Mouse (Mus musculus) neural tube, embryonic 14.5 days (tissue): ENCODE data around the gene Pitpnm1. TPM values are rescaled to one million over a fixed set of nuclear protein-coding genes. Genes with fewer than 3 reads are reported as not detected.

Experiments
- ATAC-seq: fragments of 200-750 bp; cut with Nextera tagmentation; 2 replicates; pipeline ENCODE4 v1.8.0; 2017; ENCODE audit warnings: low read depth, mild to moderate bottlenecking, moderate TSS enrichment, moderate library complexity
- H3K27ac ChIP-seq: fragments of 300-500 bp; sonication (generic); 2 replicates; pipeline ENCODE4 v1.5.1; 2014; ENCODE audit warnings: low read depth, mild to moderate bottlenecking, control low read depth, low read length, moderate library complexity, mixed read lengths
- H3K27me3 ChIP-seq: fragments of 300-500 bp; sonication (generic); 2 replicates; pipeline ENCODE4 v1.6.1; 2014; ENCODE audit warnings: low read length; ENCODE audit not compliant: control insufficient read depth, insufficient read depth
- H3K36me3 ChIP-seq: fragments of 300-500 bp; sonication (generic); 2 replicates; pipeline ENCODE4 v1.6.1; 2014; ENCODE audit warnings: low read length, mixed read lengths; ENCODE audit not compliant: control insufficient read depth, insufficient read depth
- H3K4me1 ChIP-seq: fragments of 300-500 bp; sonication (generic); 2 replicates; pipeline ENCODE4 v1.6.1; 2014; ENCODE audit warnings: low read length; ENCODE audit not compliant: control insufficient read depth, insufficient read depth
- H3K4me2 ChIP-seq: fragments of 300-500 bp; sonication (generic); 2 replicates; pipeline ENCODE4 v1.6.1; 2014; ENCODE audit warnings: mild to moderate bottlenecking, low read depth, low read length, control low read depth
- H3K4me3 ChIP-seq: fragments of 300-500 bp; sonication (generic); 2 replicates; pipeline ENCODE4 v1.5.1; 2014; ENCODE audit warnings: low read depth, low read length, control low read depth, mixed read lengths
- H3K9ac ChIP-seq: fragments of 300-500 bp; sonication (generic); replicated peaks from 2 replicates; pipeline ENCODE4 v1.6.1; 2014; ENCODE audit warnings: low read depth, mild to moderate bottlenecking, control low read depth, low read length, mixed read lengths
- H3K9me3 ChIP-seq: fragments of 300-500 bp; sonication (generic); 2 replicates; pipeline ENCODE4 v1.6.1; 2016; ENCODE audit warnings: low read length; ENCODE audit not compliant: control insufficient read depth
- WGBS: fragments of 180-500 bp; shearing (Covaris S2); extraction: QIAGEN DNeasy Blood & Tissue Kit; methylation state at CpG from one replicate; pipeline ENCODE4 v1.1.7; 2014; 5-methylcytosine and 5-hydroxymethylcytosine counted together
- polyA plus RNA-seq: library from polyadenylated mRNA; unstranded; fragments of >200 nt; fragmentation: Nextera tagmentation; extraction: Ambion mirVana; gene quantifications from 2 replicates; pipeline ENCODE4 v1.2.1, GENCODE M21; 2014

Pitpnm1 gene
- polyA plus RNA-seq, 1 experiment from 2014 or later = 76.5 TPM

DNA sequence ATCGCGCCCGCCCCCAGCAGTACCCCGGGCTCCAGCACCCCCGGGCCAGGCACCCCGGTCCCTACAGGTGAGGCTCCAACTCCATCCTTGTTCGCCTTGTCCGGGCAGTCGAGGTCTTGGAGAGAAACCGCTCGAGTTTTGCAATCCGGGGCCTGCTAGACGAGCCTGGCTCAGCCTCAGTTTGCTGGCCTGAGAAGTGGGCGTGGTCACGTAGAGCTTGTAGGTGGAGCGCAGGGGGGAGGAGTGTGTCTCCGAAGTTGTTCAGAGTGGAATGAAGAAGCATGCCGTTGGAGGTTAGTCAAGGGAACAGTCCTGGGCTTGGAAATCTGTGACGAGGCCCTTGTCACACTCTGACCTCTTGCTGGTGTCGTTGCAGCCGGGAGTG is 2.4 kb upstream of the Pitpnm1 start:
- H3K4me2 ChIP-seq = peak overlapping the region; percentile 83
- peak overlapping the region; percentile 58 for H3K4me3 ChIP-seq
- H3K27me3 ChIP-seq = no peaks in the 10 kb centered on the region
- no peaks in the 10 kb centered on the region for H3K9me3 ChIP-seq
- WGBS = 2% methylated on average over 21 of the region's 21 CpGs
- peak overlapping the region; percentile 25 for H3K9ac ChIP-seq
- ATAC-seq = no peak; the same call in 1 of the 2 replicates
- H3K4me1 ChIP-seq = peaks cover 36% of the 10 kb centered on the region
- H3K36me3 ChIP-seq = no peaks in the 10 kb centered on the region
- peak overlapping the region; percentile 53; the same call in 1 of the 2 replicates for H3K27ac ChIP-seq

DNA sequence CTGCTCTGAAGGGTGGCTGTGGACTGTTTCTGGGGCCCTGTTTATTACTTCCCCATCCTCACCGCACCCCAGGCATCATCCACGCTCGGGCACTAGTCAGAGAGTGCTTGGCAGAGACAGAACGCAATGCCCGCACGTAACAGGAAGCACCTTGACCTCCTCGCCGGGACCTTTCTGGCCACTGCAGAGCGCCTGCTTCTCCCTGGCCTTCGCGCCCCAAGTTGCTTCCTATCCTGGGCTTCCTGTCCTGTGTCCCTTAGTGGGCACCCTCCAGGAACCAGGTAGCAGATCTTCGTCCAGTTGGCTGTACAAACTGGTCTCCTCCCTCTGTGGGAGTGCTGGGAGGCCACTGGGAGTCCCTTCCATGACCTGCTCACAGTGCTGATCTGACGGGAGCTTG is 1.4 kb upstream of the Pitpnm1 start:
- Histone ChIP-seq H3K9ac (no peak overlapping the region), H3K4me3 (no peak overlapping the region), H3K36me3 (no peaks in the 10 kb centered on the region), H3K4me2 (peak overlapping the region; percentile 83; the same call in 1 of the 2 replicates), H3K9me3 (no peaks in the 10 kb centered on the region), H3K27ac (no peak overlapping the region), H3K4me1 (peaks cover 36% of the 10 kb centered on the region), H3K27me3 (no peaks in the 10 kb centered on the region)
- 92% methylated on average over 13 of the region's 13 CpGs for WGBS
- no peak for ATAC-seq

DNA sequence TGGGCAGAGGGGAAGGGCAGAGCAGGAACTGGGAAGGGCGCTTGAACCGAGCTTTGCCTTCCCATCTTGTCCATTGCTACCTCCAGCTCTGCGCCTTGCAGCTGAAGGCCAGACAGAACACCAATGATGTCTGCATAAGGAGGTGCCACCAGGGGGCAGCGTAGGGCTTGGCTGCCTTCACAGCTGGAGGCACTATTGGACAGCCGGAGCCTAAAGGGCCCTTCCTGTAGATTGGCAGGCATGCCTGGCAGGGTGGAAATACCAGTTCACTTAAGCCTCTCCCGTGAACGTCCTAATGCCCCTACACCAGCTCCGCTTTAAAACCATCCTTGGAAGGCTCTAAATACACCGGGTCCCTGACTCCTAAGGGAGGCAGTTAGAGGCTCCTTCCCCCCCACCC is 742 bp upstream of the Pitpnm1 start:
- H3K27me3 ChIP-seq = no peaks in the 10 kb centered on the region
- no peak overlapping the region for H3K4me3 ChIP-seq
- H3K4me2 ChIP-seq = peak overlapping the region; percentile 14; the same call in 1 of the 2 replicates
- no peak for ATAC-seq
- peaks cover 36% of the 10 kb centered on the region for H3K4me1 ChIP-seq
- H3K9me3 ChIP-seq = no peaks in the 10 kb centered on the region
- WGBS = 14% methylated on average over 9 of the region's 9 CpGs
- no peaks in the 10 kb centered on the region for H3K36me3 ChIP-seq
- H3K9ac ChIP-seq = no peak overlapping the region
- no peak overlapping the region for H3K27ac ChIP-seq

DNA sequence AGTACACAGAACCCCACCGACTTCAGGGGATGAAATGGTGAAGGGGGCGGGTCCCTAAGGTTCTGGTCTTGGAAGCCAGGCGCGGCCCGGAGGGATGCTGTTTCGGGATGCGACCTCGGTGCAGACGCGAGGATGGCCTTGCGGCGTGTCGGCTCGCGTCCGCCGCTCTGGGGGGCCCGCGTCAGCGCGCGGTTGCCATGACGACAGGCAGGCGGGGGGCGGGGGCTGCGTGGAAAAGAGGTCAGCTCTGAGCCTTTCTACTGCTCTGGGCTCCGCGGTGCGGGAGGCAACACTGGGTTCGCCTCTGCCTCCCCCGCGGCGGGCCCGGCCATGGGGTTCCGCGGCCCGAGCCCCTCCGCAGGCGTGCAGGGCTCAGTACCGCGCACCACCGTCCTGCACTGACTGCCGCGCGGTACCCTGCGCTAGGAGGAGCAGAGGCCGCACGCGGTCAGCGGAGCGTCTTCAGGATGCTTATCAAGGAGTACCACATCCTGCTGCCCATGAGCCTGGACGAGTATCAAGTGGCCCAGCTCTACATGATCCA is 992 bp downstream of the Pitpnm1 start:
- Histone ChIP-seq H3K36me3 (no peaks in the 10 kb centered on the region), H3K27me3 (no peaks in the 10 kb centered on the region), H3K9ac (peak overlapping the region; percentile 68), H3K4me1 (peaks cover 36% of the 10 kb centered on the region), H3K27ac (peak overlapping the region; percentile 64; the same call in 1 of the 2 replicates), H3K9me3 (no peaks in the 10 kb centered on the region), H3K4me3 (peak overlapping the region; percentile 57), H3K4me2 (peak overlapping the region; percentile 85)
- WGBS = under 1% methylated on average over 52 of the region's 52 CpGs
- 0 out of 2 replicates have a peak, but pooled peaks have one; percentile 13 for ATAC-seq

DNA sequence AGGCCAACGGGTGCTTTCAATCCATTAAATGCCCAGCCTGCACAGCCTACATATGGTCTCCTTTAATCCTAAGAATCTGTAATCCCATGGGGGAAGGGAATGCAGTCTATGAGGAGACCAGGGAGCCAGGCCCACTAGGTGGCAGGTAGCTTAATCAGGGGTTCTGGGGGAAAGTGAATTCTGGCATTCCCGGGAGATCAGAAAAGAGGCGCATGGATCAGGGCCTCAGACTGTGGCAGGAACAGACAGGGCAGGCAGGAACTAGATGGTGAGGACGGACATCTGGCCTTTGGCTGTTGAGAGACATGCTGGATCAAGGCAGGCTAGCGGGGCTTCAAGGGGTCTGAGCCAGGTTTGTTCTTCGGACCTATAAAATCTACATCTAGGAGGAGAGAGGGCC is 1.7 kb downstream of the Pitpnm1 start:
- Histone ChIP-seq H3K27me3 (no peaks in the 10 kb centered on the region), H3K9me3 (no peaks in the 10 kb centered on the region), H3K4me3 (peak overlapping the region; percentile 57), H3K27ac (peak overlapping the region; percentile 64; the same call in 1 of the 2 replicates), H3K4me1 (peaks cover 32% of the 10 kb centered on the region), H3K4me2 (peak overlapping the region; percentile 85), H3K9ac (peak overlapping the region; percentile 68), H3K36me3 (no peaks in the 10 kb centered on the region)
- WGBS = 61% methylated on average over 6 of the region's 6 CpGs
- ATAC-seq = no peak

DNA sequence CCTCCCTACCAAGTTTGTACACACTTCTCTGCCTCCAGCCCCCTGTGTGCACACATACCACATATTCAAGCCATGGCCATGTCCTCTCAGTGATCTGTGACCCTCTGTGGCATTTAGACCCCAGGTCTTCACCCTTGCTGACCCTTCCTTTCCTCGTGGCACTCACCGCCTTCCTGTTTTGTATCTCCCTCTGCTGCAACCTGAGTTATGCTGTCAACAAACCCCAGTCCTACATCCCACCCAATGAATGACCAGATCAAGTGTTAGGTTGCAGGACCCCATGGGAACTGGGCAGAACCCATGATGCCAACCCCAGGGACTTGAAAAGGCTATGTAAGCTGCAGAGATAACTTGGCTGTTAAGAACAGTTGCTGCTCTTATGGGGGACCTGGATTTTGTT is 2.3 kb downstream of the Pitpnm1 start:
- ATAC-seq = no peak
- H3K4me1 ChIP-seq = peaks cover 32% of the 10 kb centered on the region
- no peak overlapping the region for H3K27ac ChIP-seq
- WGBS = 84% methylated on average over 2 of the region's 2 CpGs
- no peaks in the 10 kb centered on the region for H3K27me3 ChIP-seq
- H3K4me3 ChIP-seq = no peak overlapping the region
- peak overlapping the region; percentile 85 for H3K4me2 ChIP-seq
- H3K36me3 ChIP-seq = no peaks in the 10 kb centered on the region
- H3K9ac ChIP-seq = no peak overlapping the region
- no peaks in the 10 kb centered on the region for H3K9me3 ChIP-seq

DNA sequence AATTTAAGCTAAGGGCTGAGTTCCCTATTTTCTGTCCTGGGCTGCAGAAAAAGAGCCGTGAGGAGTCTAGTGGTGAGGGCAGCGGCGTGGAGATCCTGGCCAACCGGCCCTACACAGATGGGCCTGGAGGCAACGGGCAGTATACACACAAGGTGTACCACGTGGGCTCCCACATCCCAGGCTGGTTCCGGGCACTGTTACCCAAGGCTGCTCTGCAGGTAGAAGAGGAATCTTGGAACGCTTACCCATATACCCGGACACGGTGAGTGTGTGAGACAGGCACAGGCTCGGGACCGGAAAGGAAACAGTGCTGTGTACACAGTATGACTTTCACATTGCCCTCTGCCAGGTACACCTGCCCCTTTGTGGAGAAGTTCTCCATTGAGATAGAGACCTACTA is 2.8 kb downstream of the Pitpnm1 start:
- H3K4me1 ChIP-seq = peaks cover 28% of the 10 kb centered on the region
- no peaks in the 10 kb centered on the region for H3K9me3 ChIP-seq
- no peaks in the 10 kb centered on the region for H3K27me3 ChIP-seq
- no peaks in the 10 kb centered on the region for H3K36me3 ChIP-seq
- no peak overlapping the region for H3K9ac ChIP-seq
- 97% methylated on average over 12 of the region's 12 CpGs for WGBS
- H3K4me3 ChIP-seq = no peak overlapping the region
- no peak for ATAC-seq
- no peak overlapping the region for H3K4me2 ChIP-seq
- no peak overlapping the region for H3K27ac ChIP-seq

DNA sequence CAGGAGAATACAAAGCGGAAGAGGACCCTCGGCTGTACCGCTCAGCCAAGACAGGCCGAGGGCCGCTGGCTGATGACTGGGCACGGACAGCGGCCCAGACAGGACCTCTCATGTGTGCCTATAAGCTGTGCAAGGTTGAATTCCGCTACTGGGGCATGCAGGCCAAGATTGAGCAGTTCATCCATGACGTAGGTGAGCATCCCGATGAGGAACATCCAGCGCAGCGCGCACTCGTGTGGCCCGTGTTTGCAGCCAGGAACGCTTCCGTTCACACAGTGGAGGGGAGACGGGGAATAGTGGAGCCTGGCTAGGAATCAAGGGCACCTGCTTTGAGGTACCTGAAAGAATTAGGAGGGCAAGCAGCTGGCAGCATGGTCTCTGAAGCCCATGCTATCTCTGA is 3.5 kb downstream of the Pitpnm1 start:
- 94% methylated on average over 18 of the region's 18 CpGs for WGBS
- no peak overlapping the region for H3K4me3 ChIP-seq
- H3K4me2 ChIP-seq = no peak overlapping the region
- H3K36me3 ChIP-seq = no peaks in the 10 kb centered on the region
- no peaks in the 10 kb centered on the region for H3K9me3 ChIP-seq
- no peak overlapping the region for H3K9ac ChIP-seq
- H3K4me1 ChIP-seq = peaks cover 24% of the 10 kb centered on the region
- no peak overlapping the region for H3K27ac ChIP-seq
- no peaks in the 10 kb centered on the region for H3K27me3 ChIP-seq
- no peak for ATAC-seq

DNA sequence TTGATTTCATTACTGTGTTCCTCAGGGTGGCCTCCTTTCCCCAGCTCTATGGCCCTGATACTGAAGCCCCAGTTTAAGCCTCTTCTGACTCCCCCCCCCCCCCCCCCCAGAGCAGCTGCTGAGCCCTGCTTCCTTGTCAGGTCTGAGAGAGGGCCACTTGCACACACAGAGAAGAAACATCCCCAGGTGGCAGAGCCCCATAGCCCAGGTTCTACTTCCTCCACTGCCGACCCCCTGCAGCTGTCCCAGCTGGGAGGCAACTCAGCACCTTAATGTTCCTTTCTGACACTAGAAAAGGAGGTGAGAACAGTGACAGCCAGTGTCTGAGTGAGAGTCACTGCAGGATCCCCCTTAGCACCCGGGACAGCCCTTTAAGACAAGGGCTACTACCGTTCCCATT is 4.0 kb downstream of the Pitpnm1 start:
- H3K4me3 ChIP-seq = no peak overlapping the region
- H3K9ac ChIP-seq = no peak overlapping the region
- no peak overlapping the region for H3K27ac ChIP-seq
- no peak overlapping the region for H3K4me2 ChIP-seq
- H3K4me1 ChIP-seq = peaks cover 22% of the 10 kb centered on the region
- no peak for ATAC-seq
- H3K36me3 ChIP-seq = no peaks in the 10 kb centered on the region
- no peaks in the 10 kb centered on the region for H3K27me3 ChIP-seq
- WGBS = 85% methylated on average over 3 of the region's 3 CpGs
- H3K9me3 ChIP-seq = no peaks in the 10 kb centered on the region
